Mouse (Mus musculus) myocyte (in vitro differentiated cells): ENCODE measurements around the gene Klrb1.

ENCODE experiments used
- CEBPB ChIP-seq: IDR thresholded peaks from 2 replicates; pipeline ENCODE4 v1.6.1; 2011; ENCODE audit warnings: mild to moderate bottlenecking, moderate library complexity; ENCODE audit not compliant: poor library complexity, insufficient read depth, severe bottlenecking
- E2F4 ChIP-seq: IDR thresholded peaks from one replicate; pipeline ENCODE4 v1.6.1; 2011; ENCODE audit warnings: mild to moderate bottlenecking, control low read depth, moderate library complexity; ENCODE audit not compliant: insufficient read depth
- MYOG ChIP-seq, 3 experiments: IDR thresholded peaks; one replicate each; pipeline ENCODE4 v1.6.1; 2011; ENCODE audit warnings: control low read depth in 2 of 3, low read depth in 2 of 3, mild to moderate bottlenecking in 2 of 3; ENCODE audit not compliant: insufficient read length in 2 of 3, control insufficient read depth in 1 of 3, insufficient read depth in 1 of 3
- POLR2A ChIP-seq: IDR thresholded peaks from one replicate; pipeline ENCODE4 v1.6.1; 2011; ENCODE audit warnings: low read depth, mild to moderate bottlenecking, control low read depth, moderate library complexity; ENCODE audit not compliant: insufficient read length
- SRF ChIP-seq: IDR thresholded peaks from one replicate; pipeline ENCODE4 v1.6.1; 2011; ENCODE audit warnings: low read depth; ENCODE audit not compliant: control insufficient read depth, insufficient read length
- TCF12 ChIP-seq: IDR thresholded peaks from one replicate; pipeline ENCODE4 v1.6.1; 2011; ENCODE audit warnings: mild to moderate bottlenecking, control low read depth; ENCODE audit not compliant: poor library complexity, insufficient read depth, severe bottlenecking
- USF1 ChIP-seq: IDR thresholded peaks from one replicate; pipeline ENCODE4 v1.6.1; 2011; ENCODE audit warnings: low read depth, mild to moderate bottlenecking, control low read depth, moderate library complexity

- TF ChIP-seq MYOG (IDR thresholded peaks at IDR 0.05; ENCODE audit: control insufficient read depth in 1 of 3, insufficient read depth in 1 of 3, insufficient read length in 2 of 3, low read depth in 2 of 3) = no peak
- no peak for TF ChIP-seq POLR2A
- no peak for TF ChIP-seq USF1
- no peak for TF ChIP-seq CEBPB
- TF ChIP-seq TCF12 = no peak
- no peak for TF ChIP-seq E2F4
- no peak for TF ChIP-seq SRF
Measured at GRCm38 (mm10) chr6:128759221-128759950, 36.5 kb upstream of the Klrb1 start.
